Mouse (Mus musculus): ENCODE results near the gene Ifitm10. TPM values are rescaled to one million over a fixed set of nuclear protein-coding genes. Genes with fewer than 3 reads are reported as not detected.
"Not testable (repeated sequence)": the region's sequence is repeated elsewhere in the genome, so short reads cannot be mapped to it uniquely, and the experiment has no call there.

The Ifitm10 gene
- total RNA-seq (2014; fragmentation: Nextera tagmentation) (1.5 TPM in 1 of 2 replicates, not detected in the other), total RNA-seq (2017) (not detected in 2 replicates)

- no peak for ATAC-seq (replicated peaks; ENCODE audit: poor library complexity, severe bottlenecking)
These were observed at the start of gene Ifitm10 for GRCm38 (mm10) chr7:142373641-142374412. TSS of gene Ifitm10 (minus strand) at chr7:142373753.

DNA sequence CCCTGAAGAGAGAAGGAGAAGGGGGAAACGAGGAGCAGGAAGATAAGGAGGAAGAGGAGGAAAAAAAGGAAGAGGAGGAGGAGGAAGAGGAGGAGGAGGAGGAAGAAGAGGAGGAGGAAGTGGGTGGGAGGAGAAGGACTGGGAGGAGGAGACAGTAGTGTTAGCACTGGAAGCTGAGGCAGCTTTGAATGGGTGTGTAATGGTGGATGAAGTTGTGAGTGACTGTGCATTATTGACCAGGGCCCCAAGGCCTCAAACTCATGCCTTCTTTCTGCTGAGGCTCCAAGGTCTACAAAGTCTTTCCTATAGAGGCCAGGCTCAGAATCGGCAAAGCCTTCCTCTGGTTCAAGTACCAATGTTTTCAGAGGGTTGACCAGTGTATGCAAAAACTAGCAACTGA lies 48.3 kb upstream of the Ifitm10 start:
- ATAC-seq (replicated peaks; ENCODE audit: poor library complexity, severe bottlenecking): no peak

GRCm38 (mm10) chr7:142419887-142420286 lies 46.3 kb upstream of the Ifitm10 start:
- peak; percentile 32 for ATAC-seq (replicated peaks; ENCODE audit: poor library complexity, severe bottlenecking)

- ATAC-seq (replicated peaks; ENCODE audit: poor library complexity, severe bottlenecking): no peak; the same call in 1 of the 2 replicates
These were observed 45.1 kb upstream of the Ifitm10 start for GRCm38 (mm10) chr7:142418679-142419078.

DNA sequence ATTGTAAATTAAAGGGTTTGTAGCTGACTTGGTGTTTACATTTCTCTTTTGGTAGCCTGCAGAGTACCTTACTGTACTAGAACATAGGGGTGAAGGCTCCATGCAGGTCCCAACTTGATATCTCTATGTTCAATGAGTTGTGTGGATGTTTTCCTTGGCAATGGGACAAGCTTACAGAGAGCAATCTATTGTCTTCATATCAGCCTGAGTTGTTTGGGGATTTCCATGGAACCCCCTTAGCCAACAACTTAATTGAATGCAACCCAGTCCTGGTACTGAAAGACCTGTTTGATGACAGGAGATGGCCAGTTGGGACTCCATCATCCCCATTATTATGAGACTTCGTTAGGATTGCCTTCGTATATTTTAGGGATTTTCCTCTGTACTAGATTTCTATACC lies 44.5 kb upstream of the Ifitm10 start:
- no peak for ATAC-seq (replicated peaks; ENCODE audit: poor library complexity, severe bottlenecking)

DNA sequence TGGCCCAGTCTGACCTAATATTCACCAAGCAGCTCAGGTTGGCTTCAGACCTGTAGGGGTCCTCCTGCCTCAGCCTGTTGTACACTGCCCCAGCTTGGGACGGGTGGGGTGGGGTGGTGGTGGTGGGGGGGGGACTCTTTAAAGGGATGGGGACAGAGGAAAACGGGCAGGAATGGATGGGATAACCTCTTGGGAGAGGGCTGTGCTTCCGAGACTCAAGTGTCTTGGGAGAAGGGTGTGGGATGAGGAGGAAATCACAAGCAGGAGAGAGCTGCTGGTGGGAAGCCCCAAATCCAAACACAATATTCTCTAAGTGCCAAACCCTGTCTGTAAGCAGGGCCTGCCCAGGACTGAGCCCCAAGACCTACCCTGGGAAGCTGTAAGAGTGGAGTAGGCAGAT lies 42.7 kb upstream of the Ifitm10 start:
- ATAC-seq (replicated peaks; ENCODE audit: poor library complexity, severe bottlenecking): no peak

GRCm38 (mm10) chr7:142415314-142415713 lies 41.8 kb upstream of the Ifitm10 start:
- no peak for ATAC-seq (replicated peaks; ENCODE audit: poor library complexity, severe bottlenecking)

- ATAC-seq (replicated peaks; ENCODE audit: poor library complexity, severe bottlenecking): no peak
These were observed 39.7 kb upstream of the Ifitm10 start for GRCm38 (mm10) chr7:142413285-142413684.

- no peak for ATAC-seq (replicated peaks; ENCODE audit: poor library complexity, severe bottlenecking)
These were observed 36.0 kb upstream of the Ifitm10 start for GRCm38 (mm10) chr7:142409603-142410002.

DNA sequence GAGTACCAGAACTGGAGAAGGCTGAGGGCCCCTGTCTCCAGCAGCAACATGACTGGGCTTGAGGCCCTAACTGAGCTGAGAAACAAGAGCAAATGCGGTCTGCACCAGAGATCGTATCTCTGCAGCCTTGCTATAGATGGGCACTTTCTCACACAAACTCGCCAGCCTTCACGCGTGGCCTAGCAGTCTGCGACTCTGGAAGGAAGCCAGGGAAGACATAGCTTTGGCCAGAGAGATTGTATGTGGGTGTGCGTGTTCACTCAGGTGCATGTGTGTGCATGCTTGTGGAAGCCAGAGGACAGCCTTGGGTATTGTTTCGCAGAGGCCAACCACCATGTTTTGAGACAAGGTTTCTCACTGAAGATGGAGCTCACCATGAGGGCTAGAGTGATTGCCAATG lies 35.1 kb upstream of the Ifitm10 start:
- no peak for ATAC-seq (replicated peaks; ENCODE audit: poor library complexity, severe bottlenecking)

GRCm38 (mm10) chr7:142407935-142408334 lies 34.4 kb upstream of the Ifitm10 start:
- ATAC-seq (replicated peaks; ENCODE audit: poor library complexity, severe bottlenecking): no peak; the same call in 1 of the 2 replicates

DNA sequence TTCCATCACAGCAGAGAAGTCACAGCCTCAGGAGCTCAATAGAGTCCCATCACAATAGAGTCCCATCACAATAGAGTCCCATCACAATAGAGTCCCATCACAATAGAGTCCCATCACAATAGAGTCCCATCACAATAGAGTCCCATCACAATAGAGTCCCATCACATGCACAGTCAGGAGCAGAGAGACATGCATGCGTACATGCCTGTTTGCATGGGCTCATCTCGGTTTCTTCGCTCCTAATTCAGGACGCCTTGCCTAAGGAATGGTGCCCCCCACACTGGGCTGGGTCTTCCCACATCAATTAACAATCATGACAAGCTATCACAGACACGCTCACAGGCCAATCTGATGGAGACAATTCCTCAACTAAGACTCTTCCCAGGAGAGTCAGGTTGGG lies 31.6 kb upstream of the Ifitm10 start:
- ATAC-seq (replicated peaks; ENCODE audit: poor library complexity, severe bottlenecking): not testable (repeated sequence)

DNA sequence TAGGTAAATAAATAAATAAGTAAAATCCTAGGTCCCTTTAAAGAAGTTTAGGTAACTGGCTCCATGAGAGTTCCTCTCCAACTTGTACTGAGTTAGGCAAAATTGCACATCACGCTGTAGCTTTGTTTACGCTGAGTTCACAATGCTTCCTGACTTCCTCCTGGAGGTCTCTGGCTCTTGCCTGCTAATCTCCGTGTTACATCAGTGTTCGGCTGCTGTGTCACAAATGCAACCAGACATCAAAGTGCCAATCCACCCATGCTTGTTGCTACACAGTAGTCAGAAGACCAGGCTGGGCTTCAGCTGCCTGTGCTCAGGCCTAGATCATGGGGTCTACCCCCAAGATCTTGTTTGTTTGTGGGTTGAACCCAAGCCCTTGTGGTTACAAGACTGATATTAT lies 30.0 kb upstream of the Ifitm10 start:
- peak; percentile 70 for ATAC-seq (replicated peaks; ENCODE audit: poor library complexity, severe bottlenecking)

GRCm38 (mm10) chr7:142400750-142401142 lies 27.2 kb upstream of the Ifitm10 start:
- no peak for ATAC-seq (replicated peaks; ENCODE audit: poor library complexity, severe bottlenecking)

DNA sequence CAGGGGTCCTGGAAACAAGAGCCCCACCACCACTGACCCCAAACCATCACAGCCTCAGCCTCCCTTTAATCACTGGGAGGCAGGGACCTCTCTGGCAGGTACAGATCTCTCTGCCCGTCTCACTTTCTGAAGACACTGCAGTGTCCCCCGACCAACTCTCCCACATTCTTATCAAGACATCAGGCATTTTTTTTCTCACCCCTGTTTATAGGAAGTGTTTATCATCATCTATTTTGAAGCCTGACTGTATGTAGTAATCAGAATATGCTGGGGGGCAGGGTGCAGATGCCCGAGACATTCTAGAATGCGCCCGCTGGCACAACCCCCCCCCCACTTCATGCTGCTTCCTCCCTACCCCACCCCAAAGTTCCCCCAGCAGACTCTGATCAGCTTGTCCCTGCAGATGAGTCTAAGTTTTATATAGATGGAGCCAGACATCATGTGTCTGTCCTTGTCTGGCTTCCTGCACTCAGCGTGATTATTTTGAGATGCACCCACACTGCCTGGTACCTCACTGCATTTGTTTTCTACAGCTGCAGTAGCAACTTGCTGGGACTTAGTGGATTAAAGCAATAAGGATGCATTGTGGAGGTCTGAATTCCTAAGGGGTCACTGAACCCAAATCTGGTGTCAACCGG lies 26.7 kb upstream of the Ifitm10 start:
- no peak for ATAC-seq (replicated peaks; ENCODE audit: poor library complexity, severe bottlenecking)

- ATAC-seq (replicated peaks; ENCODE audit: poor library complexity, severe bottlenecking): peak; percentile 70
These were observed 25.7 kb upstream of the Ifitm10 start for GRCm38 (mm10) chr7:142399250-142399649.

- peak; percentile 54 for ATAC-seq (replicated peaks; ENCODE audit: poor library complexity, severe bottlenecking)
These were observed 24.5 kb upstream of the Ifitm10 start for GRCm38 (mm10) chr7:142398052-142398451.

GRCm38 (mm10) chr7:142396611-142397010 lies 23.1 kb upstream of the Ifitm10 start:
- no peak for ATAC-seq (replicated peaks; ENCODE audit: poor library complexity, severe bottlenecking)

GRCm38 (mm10) chr7:142395472-142395871 lies 21.9 kb upstream of the Ifitm10 start:
- ATAC-seq (replicated peaks; ENCODE audit: poor library complexity, severe bottlenecking): no peak

DNA sequence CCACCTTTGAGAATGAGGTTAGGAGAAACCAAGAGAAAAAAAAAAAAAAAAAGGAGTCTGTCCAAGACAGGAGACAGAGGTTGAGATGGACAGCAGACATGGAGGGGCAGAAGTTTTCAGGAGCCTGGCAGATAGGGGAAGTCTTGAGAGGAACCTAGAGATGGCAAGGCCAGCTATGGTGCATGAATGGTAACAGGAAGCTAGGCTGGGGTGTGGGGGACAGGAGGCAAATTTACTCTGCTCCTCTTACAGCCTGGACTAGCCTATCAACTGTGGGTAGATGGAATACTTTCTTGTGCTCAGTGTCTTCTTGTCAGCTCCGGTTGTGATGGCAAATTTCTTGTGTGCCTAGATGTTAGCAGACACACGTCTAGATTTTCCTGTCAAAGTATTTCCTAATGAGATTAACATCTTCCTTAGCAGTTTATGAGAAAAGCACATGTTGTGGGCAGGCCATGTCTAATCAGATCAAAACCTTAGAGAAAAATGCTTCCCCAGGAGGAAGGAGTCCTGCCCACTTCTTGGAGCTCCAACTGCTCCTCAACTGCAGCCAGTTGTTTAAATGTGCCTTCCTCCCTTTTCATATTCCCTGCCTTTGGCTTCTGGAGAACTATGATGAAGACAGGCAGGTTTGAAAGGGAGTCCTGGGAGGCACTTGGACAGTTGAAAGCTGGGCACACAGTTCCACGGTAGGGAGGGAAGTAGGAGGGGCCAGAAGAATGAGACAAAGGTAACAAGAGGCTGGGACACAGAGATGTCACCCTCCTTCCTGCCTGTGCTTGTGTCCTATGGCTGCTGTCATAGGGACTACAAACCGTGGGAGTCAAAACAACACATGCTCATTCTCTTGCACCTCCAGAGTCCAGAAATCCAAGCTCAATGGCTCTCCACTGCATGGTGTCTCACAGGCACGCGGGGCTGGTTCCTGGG lies 21.0 kb upstream of the Ifitm10 start:
- 0 out of 2 replicates have a peak, but pooled peaks have one; percentile 8 for ATAC-seq (replicated peaks; ENCODE audit: poor library complexity, severe bottlenecking)

- ATAC-seq (replicated peaks; ENCODE audit: poor library complexity, severe bottlenecking): peak; percentile 50
These were observed 19.6 kb upstream of the Ifitm10 start for GRCm38 (mm10) chr7:142393191-142393590.
